Mouse (Mus musculus) olfactory bulb, adult 2 months (tissue): ENCODE data around the gene Aoah.

Experiments
- CTCF ChIP-seq: fragments of 200-500 bp; IDR thresholded peaks from 2 replicates; pipeline ENCODE4 v1.5.1; 2012; ENCODE audit warnings: low read depth, mild to moderate bottlenecking, low read length, moderate library complexity; ENCODE audit not compliant: insufficient read depth
- POLR2A ChIP-seq: fragments of 200-500 bp; IDR thresholded peaks from 2 replicates; pipeline ENCODE4 v1.6.1; 2012; ENCODE audit warnings: mild to moderate bottlenecking, low read depth, low read length, moderate library complexity; ENCODE audit not compliant: insufficient read depth

- no peak for TF ChIP-seq POLR2A
- no peak for TF ChIP-seq CTCF
Measured at GRCm38 (mm10) chr13:20796651-20797050, 2.7 kb downstream of the Aoah start.
